Mouse (Mus musculus) spleen, postnatal 10 days (tissue): ENCODE measurements around the gene Olfr1306.

Experiments used
- DNase-seq, 2 experiments: peaks; one replicate each; pipeline ENCODE4 v3.0.0; 2021 to 2022; ENCODE audit warnings: low spot score in 2 of 2

Olfr1306 gene

GRCm38 (mm10) chr2:111916171-111916570 is at the start of gene Olfr1306:
TSS of gene Olfr1306 (minus strand) at chr2:111916271.
- DNase-seq, result no peak

DNA sequence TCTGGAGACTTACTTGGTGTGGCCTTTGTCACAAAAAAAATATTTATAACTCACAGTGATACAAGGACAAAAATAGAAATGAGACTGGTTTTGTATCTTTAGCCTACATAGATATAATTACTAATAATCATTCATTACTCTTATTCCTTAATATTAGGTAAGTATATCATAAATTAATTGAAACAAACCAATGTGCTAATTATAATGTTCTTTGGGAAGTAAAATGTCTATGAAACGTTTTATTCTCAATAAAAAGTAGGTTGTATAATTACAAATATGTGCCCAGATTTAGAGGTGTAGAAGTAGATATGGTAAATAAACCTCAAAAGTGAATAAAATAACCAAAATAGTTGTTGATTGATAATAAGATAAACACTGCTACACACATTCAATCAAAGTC is 48.8 kb upstream of the Olfr1306 start, which contains the start of gene Olfr1308:
Gene Olfr1308, minus strand, starts transcription at position 101 of the 400 bp plus-strand sequence.
- no peak for DNase-seq

GRCm38 (mm10) chr2:111949340-111949739 is 33.3 kb upstream of the Olfr1306 start, which contains the start of gene Olfr1307:
TSS of gene Olfr1307 (minus strand) at chr2:111949440.
- DNase-seq, result no peak

GRCm38 (mm10) chr2:111877049-111877448 is 39.0 kb downstream of the Olfr1306 start, which contains the start of gene Olfr1305:
TSS of gene Olfr1305 (minus strand) at chr2:111877149.
- DNase-seq, result no peak
